Mouse (Mus musculus) thymus, adult 2 months (tissue): ENCODE data around the gene Rnf227. TPM values are rescaled to one million over a fixed set of nuclear protein-coding genes. Genes with fewer than 3 reads are reported as not detected.

Source experiments
- DNase-seq: peaks from one replicate; pipeline ENCODE4 v3.0.0; 2021
- H3K27ac ChIP-seq: fragments of 200-500 bp; 2 replicates; pipeline ENCODE4 v1.5.1; 2012; ENCODE audit warnings: low read length, control low read depth; ENCODE audit not compliant: control insufficient read depth, insufficient read depth
- H3K27me3 ChIP-seq: fragments of 200-500 bp; 2 replicates; pipeline ENCODE4 v1.6.1; 2012; ENCODE audit warnings: mild to moderate bottlenecking, low read length, moderate library complexity, mixed read lengths; ENCODE audit not compliant: control insufficient read depth, insufficient read depth
- H3K36me3 ChIP-seq: fragments of 200-500 bp; 2 replicates; pipeline ENCODE4 v1.6.1; 2012; ENCODE audit warnings: mild to moderate bottlenecking, low read length, moderate library complexity; ENCODE audit not compliant: control insufficient read depth, insufficient read depth
- H3K4me1 ChIP-seq: fragments of 200-500 bp; replicated peaks from 2 replicates; pipeline ENCODE4 v1.6.1; 2012; ENCODE audit warnings: low read length; ENCODE audit not compliant: control insufficient read depth, insufficient read depth
- H3K4me3 ChIP-seq: fragments of 200-500 bp; 2 replicates; pipeline ENCODE4 v1.5.1; 2012; ENCODE audit warnings: mild to moderate bottlenecking, low read length, control low read depth, moderate library complexity; ENCODE audit not compliant: control insufficient read depth, insufficient read depth
- CTCF ChIP-seq: fragments of 200-500 bp; IDR thresholded peaks from 2 replicates; pipeline ENCODE4 v1.5.1; 2012; ENCODE audit warnings: mild to moderate bottlenecking, control low read depth, low read length, moderate library complexity, borderline replicate concordance; ENCODE audit not compliant: control insufficient read depth, poor library complexity, insufficient read depth; ENCODE audit errors: extremely low read depth
- POLR2A ChIP-seq: fragments of 200-500 bp; IDR thresholded peaks from 2 replicates; pipeline ENCODE4 v1.6.1; 2012; ENCODE audit warnings: mild to moderate bottlenecking, low read length, control low read depth, moderate library complexity; ENCODE audit not compliant: control insufficient read depth, poor library complexity, insufficient read depth; ENCODE audit errors: extremely low read depth
- WGBS: fragments of 180-500 bp; shearing (Covaris S2); methylation state at CpG from one replicate; pipeline ENCODE4 v1.1.7; 2018; 5-methylcytosine and 5-hydroxymethylcytosine counted together
- polyA plus RNA-seq: library from polyadenylated mRNA; depleted of rRNA; stranded (reverse); fragments of >200 nt; gene quantifications from 2 replicates; pipeline ENCODE4 v1.2.3, GENCODE M21; 2012

Rnf227 gene
- polyA plus RNA-seq, 1 experiment, result 4.1 TPM

- WGBS, result 42% methylated on average over 6 of the region's 6 CpGs
- DNase-seq, result no peak
These were observed 25.5 kb downstream of the Rnf227 start for GRCm38 (mm10) chr11:69365722-69366121.

DNA sequence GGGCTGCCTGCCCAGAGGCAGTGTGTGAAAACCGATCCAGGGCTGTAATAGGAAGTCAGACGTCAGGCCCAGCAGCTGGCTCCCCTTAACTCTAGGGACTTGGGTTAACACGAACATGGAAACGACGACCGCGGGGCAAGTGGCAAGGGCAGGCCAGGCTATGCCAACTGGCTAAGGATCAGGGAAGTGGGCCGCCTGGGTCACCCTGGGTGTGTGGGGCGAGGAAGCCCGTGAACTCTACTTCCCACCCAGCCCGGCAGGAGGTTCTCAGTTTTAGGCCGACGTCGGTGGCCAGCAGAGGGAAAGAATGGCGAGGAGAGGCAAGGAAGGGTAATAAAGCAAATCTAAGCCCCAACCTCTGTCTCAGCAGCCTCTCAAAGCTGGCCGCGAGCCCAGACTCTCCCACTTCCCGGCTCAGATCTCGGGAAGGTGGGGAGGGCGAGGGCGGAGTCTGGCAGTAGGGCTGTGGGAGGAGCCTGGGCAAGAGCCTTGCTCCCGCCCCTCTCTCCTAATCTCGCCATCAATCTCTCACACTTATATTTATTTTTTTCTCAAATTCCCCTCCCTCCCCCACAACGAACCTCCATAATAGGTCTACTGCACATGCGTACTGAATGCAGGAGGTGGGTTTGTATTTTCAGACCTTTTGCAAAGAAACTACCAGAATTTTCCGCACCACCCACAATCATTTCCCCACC, 26.0 kb downstream of the Rnf227 start:
- H3K4me3 ChIP-seq, result peak overlapping the region; percentile 44
- peak; percentile 90 for DNase-seq
- TF ChIP-seq CTCF, result no peak; the same call in 1 of the 2 replicates
- TF ChIP-seq POLR2A, result peak; percentile 51; the same call in 1 of the 2 replicates
- peaks cover 10% of the 10 kb centered on the region; the same call in 1 of the 2 replicates for H3K36me3 ChIP-seq
- peak overlapping the region; percentile 42 for H3K27ac ChIP-seq
- H3K27me3 ChIP-seq, result no peaks in the 10 kb centered on the region
- H3K4me1 ChIP-seq, result peaks cover 37% of the 10 kb centered on the region
- under 1% methylated on average over 26 of the region's 26 CpGs for WGBS

More at GRCm38 (mm10) chr11:69365722-69366121, 25.5 kb downstream of the Rnf227 start:
- peaks cover 35% of the 10 kb centered on the region for H3K4me1 ChIP-seq
- peak overlapping the region; percentile 42; the same call in 1 of the 2 replicates for H3K27ac ChIP-seq
- peaks cover 10% of the 10 kb centered on the region; the same call in 1 of the 2 replicates for H3K36me3 ChIP-seq
- peak overlapping the region; percentile 44; the same call in 1 of the 2 replicates for H3K4me3 ChIP-seq
- no peaks in the 10 kb centered on the region for H3K27me3 ChIP-seq
- no peak for TF ChIP-seq CTCF
- TF ChIP-seq POLR2A, result no peak

DNA sequence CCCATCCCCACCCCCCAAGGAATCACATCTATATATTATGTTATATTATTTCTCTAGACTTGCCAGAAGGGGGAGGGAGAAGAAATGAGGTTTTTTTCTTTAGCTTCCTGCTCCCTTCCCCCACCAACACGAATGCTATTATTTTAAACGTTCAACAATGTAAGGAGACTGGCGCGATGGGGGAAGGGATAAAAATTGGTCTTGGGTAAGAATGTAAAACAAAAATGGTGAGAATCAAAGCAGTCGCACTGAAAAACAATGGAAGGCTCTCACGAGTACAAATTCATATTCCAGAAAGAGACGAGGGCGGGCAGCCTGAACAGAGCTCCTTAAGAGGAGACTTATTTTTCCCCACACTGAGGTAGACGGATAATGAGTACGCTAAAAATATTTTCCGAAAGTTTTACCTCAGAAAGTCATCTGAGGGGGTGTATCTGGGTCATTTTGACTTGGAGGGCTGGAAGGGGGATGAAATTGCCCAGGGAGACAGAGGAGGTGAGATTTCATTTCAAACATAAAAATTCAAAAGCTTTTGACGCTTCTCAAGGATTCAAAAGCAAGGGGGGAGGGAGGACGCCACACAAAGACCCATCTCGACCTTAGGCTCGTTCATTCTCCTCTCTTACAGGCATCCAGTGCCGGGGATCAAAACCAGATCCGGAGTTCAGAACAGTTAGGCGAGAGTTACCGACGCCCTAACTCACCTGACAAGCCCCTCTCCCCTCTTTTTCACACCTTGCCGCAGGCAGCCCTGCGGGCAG, 26.8 kb downstream of the Rnf227 start:
- no peaks in the 10 kb centered on the region for H3K27me3 ChIP-seq
- H3K36me3 ChIP-seq, result peaks cover 8% of the 10 kb centered on the region; the same call in 1 of the 2 replicates
- TF ChIP-seq POLR2A (no peak), CTCF (no peak)
- peak overlapping the region; percentile 89 for H3K27ac ChIP-seq
- H3K4me3 ChIP-seq, result peak overlapping the region; percentile 90
- peak; percentile 62 for DNase-seq
- H3K4me1 ChIP-seq, result peaks cover 41% of the 10 kb centered on the region
- under 1% methylated on average over 22 of the region's 22 CpGs for WGBS

GRCm38 (mm10) chr11:69367616-69368355, 27.5 kb downstream of the Rnf227 start:
- under 1% methylated on average over 22 of the region's 22 CpGs for WGBS

DNA sequence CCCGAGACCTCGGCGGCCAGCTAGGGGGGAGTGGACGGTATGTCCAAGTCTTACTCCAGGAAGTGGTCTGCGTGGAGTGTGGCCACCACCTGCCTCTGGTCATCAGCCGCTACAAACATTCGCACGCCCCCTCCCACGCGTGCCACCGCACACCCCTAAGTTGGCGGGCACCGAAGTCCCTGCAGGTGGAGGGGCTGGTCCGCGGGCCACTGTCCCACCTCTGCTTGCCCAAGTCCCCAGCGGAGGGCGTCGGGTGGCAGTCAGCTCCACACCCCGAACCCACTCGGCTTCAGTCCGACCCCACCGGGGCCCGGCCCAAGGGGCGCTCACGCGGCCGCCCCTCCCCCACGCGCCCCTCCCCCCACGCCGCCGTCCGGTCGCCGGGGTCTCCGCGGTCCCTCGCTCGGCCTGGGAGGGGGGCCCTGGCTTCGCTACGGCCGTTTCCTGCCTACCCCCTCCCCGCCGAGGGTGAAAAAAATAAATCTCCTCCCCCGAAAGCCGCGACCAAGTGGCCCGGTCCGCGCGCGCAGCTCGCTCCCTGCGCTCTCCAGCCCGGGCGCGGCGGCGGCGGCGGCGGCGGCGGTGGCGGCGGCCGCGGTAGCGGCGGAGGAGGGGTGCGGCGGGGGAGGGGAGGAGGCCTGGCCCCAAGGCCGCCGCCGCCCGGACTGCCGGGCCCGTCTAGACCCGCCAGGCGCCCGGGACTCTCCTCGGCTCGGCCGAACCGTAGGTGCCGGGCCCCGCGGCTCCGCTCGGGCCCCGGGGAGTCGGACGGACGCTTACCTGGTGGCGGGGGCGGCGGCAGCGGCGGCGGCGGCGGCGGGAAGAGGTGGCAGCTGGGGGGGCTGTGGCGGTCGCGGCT, 28.3 kb downstream of the Rnf227 start:
- peak; percentile 50 for DNase-seq
- H3K36me3 ChIP-seq, result no peaks in the 10 kb centered on the region
- peaks cover 44% of the 10 kb centered on the region for H3K4me1 ChIP-seq
- no peaks in the 10 kb centered on the region for H3K27me3 ChIP-seq
- TF ChIP-seq CTCF, result no peak
- no peak for TF ChIP-seq POLR2A
- WGBS, result under 1% methylated on average over 97 of the region's 106 CpGs
- H3K27ac ChIP-seq, result peak overlapping the region; percentile 89
- H3K4me3 ChIP-seq, result peak overlapping the region; percentile 90

More at GRCm38 (mm10) chr11:69367616-69368355, 27.5 kb downstream of the Rnf227 start:
- Histone ChIP-seq H3K4me1 (peaks cover 44% of the 10 kb centered on the region), H3K36me3 (peaks cover 2% of the 10 kb centered on the region; the same call in 1 of the 2 replicates), H3K27ac (peak overlapping the region; percentile 89), H3K4me3 (peak overlapping the region; percentile 90), H3K27me3 (no peaks in the 10 kb centered on the region)
- TF ChIP-seq POLR2A, result no peak
- peak; percentile 31 for DNase-seq
